Mouse (Mus musculus) E14TG2a.4 (cell line): ENCODE measurements at regions not wholly inside any gene's neighbourhood (a gene's known extent, or its start where the extent isn't known, plus 50 kb on each side); places are given as distances from the start of the nearest gene placed in this dataset.
A peak's percentile ranks its signal among the peaks of the same experiment; 100 is the strongest.

ENCODE experiments used
- H3K27me3 ChIP-seq: 2 replicates; pipeline ENCODE4 v1.6.1; 2014; ENCODE audit warnings: low read length, control low read depth; ENCODE audit not compliant: insufficient read depth
- H3K36me3 ChIP-seq: 2 replicates; pipeline ENCODE4 v1.6.1; 2014; ENCODE audit warnings: low read length, control low read depth; ENCODE audit not compliant: insufficient read depth
- H3K4me1 ChIP-seq: replicated peaks from 2 replicates; pipeline ENCODE4 v1.6.1; 2014; ENCODE audit warnings: low read depth, low read length, control low read depth
- H3K4me3 ChIP-seq: replicated peaks from 2 replicates; pipeline ENCODE4 v1.5.1; 2014; ENCODE audit warnings: mild to moderate bottlenecking, low read length
- H3K9me3 ChIP-seq: 2 replicates; pipeline ENCODE4 v1.6.1; 2014; ENCODE audit warnings: low read length, control low read depth
- CTCF ChIP-seq: conservative IDR thresholded peaks from 2 replicates; pipeline ENCODE4 v1.5.1; 2014; ENCODE audit warnings: low read length
- NANOG ChIP-seq: IDR thresholded peaks from 2 replicates; pipeline ENCODE4 v1.6.1; 2014; ENCODE audit warnings: borderline replicate concordance, low read length, mixed read lengths
- POU5F1 ChIP-seq: IDR thresholded peaks from 2 replicates; pipeline ENCODE4 v1.6.1; 2014; ENCODE audit warnings: low read length, borderline replicate concordance

DNA sequence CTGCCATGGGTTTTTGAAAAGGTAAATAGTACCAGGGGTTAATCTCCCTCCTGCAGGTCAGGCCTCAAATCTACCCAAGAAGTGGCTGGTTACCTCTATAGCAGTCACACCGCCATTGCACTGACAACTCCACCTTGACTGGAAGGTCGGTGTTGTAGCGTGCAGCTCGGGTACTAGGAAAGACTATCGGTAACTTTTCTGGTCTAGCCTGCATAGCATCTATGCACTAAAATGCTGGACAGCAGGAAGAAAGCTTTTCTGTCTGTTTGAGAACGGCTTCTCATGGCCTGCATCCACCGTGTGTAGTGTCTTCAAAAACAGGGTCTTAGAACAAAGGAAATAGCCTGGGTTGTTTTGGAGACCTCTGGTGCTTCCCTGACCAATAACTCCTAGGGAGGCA is 88.8 kb downstream of the Bms1 start:
- Histone ChIP-seq H3K27me3 (0 out of 2 replicates have a peak, but pooled peaks cover 1% of the 10 kb centered on the region), H3K9me3 (0 out of 2 replicates have a peak, but pooled peaks cover 4% of the 10 kb centered on the region), H3K4me3 (no peak overlapping the region), H3K36me3 (no peaks in the 10 kb centered on the region), H3K4me1 (no peaks in the 10 kb centered on the region)
- no peak for TF ChIP-seq CTCF
- no peak for TF ChIP-seq NANOG
- no peak for TF ChIP-seq POU5F1

DNA sequence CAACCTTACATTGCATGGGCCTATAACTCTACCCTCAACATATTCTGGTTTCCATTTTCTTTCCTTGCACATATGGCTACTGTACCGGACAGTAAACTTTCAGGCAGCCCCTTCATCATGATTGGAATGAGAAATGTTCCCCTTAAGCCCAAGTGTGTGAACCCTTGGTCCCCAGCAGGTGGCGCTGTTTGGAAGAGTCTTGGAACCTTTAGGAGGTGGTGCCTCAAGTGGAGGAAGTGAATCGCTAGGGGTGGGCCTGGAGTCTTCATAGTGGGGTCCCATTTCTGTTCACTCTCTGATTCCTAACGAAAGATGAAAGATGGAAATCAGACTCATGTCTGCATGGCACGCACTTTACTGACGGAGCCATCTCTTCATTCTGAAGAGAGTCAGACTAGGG is 91.8 kb downstream of the Bms1 start:
- Histone ChIP-seq H3K27me3 (peaks cover 4% of the 10 kb centered on the region; the same call in 1 of the 2 replicates), H3K9me3 (0 out of 2 replicates have a peak, but pooled peaks cover 4% of the 10 kb centered on the region), H3K4me3 (no peak overlapping the region), H3K36me3 (no peaks in the 10 kb centered on the region), H3K4me1 (no peaks in the 10 kb centered on the region)
- TF ChIP-seq POU5F1 (no peak), CTCF (peak; percentile 87), NANOG (no peak)

DNA sequence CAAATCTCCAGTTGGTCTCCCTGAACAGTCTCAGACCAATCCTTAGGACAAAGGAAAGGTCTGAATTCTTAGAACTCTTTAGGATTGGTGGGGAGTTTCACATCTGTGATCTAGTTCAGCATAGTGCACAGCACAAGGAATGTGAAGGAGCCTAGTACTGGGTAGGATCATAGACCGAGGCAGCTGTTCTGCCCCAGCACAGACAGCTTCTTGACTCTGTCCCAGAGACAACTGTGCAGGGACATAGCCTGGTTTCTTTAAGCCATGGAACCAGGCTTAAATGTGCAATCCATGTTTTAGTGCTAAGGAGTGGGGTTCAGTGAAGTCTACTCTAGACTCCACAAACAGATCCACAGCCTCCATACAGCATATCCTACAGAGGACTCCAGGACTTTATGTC is 93.6 kb downstream of the Bms1 start:
- Histone ChIP-seq H3K27me3 (peaks cover 4% of the 10 kb centered on the region; the same call in 1 of the 2 replicates), H3K9me3 (0 out of 2 replicates have a peak, but pooled peaks cover 4% of the 10 kb centered on the region)
- TF ChIP-seq POU5F1, result no peak
- no peak for TF ChIP-seq NANOG

DNA sequence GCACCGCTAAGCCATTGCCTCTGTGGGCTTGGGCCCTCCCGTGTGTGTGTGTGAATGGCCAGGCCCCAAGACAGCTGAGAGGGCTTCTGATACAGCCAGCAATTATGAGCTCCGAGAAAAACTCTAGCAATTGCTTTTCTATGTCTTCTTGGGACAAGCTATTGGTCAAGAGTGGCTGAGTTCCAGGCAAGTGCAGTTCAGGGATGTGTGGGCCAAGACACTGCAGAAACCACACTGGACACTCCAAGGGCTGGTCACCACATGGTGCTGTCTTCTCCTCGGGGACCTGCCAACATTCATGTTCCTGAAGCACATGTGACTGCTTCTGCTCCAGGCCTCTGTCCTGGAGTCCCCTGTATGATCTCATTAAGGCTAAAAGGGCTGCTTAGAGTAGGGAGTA is 94.7 kb downstream of the Bms1 start:
- no peaks in the 10 kb centered on the region for H3K4me1 ChIP-seq
- peaks cover 4% of the 10 kb centered on the region; the same call in 1 of the 2 replicates for H3K27me3 ChIP-seq
- TF ChIP-seq CTCF (no peak), NANOG (no peak), POU5F1 (no peak)
- no peaks in the 10 kb centered on the region for H3K9me3 ChIP-seq
- no peaks in the 10 kb centered on the region for H3K36me3 ChIP-seq
- H3K4me3 ChIP-seq, result no peak overlapping the region

More for the DNA sequence above, 93.6 kb downstream of the Bms1 start:
- Histone ChIP-seq H3K36me3 (no peaks in the 10 kb centered on the region), H3K4me3 (no peak overlapping the region), H3K4me1 (no peaks in the 10 kb centered on the region)

DNA sequence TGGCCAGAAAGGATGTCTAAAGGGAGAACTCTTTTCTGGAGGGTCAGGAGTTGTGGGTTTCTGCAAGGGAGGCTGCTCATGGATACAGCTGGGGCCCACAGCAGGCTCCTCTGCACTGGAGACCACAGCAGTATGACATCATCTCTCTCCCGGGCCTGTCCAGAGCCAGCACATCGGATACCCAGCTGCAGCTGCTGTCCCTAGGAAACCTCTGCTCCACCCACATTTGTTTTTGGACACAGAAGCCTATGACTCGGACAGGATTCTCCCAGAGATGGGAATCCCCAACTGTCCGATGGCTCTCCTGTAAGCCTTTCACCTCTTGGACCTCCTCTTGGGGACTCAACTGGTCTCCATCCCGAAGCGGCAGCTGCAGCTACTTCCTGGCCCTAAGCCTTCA is 96.2 kb downstream of the Bms1 start:
- TF ChIP-seq CTCF (no peak), NANOG (no peak), POU5F1 (no peak)
- Histone ChIP-seq H3K27me3 (peaks cover 4% of the 10 kb centered on the region; the same call in 1 of the 2 replicates), H3K9me3 (no peaks in the 10 kb centered on the region), H3K4me3 (no peak overlapping the region), H3K4me1 (no peaks in the 10 kb centered on the region), H3K36me3 (no peaks in the 10 kb centered on the region)

DNA sequence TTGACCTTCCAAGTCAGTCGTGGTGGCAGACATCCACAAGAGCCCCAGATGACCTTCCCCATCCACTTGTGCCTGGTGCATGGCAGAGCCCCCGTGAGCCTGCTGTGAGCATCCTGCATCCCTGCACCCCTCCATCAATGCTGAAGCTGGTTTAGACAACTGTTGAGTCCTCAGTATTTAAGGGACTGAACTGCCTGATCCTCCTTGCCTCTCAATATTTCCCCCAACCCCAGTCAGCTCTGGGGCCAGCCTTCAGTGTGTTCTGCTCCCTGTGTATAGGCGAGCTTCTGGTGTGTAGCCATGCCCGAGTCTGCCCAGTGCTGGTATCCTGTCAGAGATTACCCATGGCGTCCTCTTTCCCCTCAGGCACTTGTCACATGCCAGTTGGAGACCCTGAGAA is 96.6 kb downstream of the Bms1 start:
- H3K9me3 ChIP-seq, result no peaks in the 10 kb centered on the region
- H3K36me3 ChIP-seq, result no peaks in the 10 kb centered on the region
- H3K27me3 ChIP-seq, result peaks cover 4% of the 10 kb centered on the region; the same call in 1 of the 2 replicates
- no peak for TF ChIP-seq NANOG
- TF ChIP-seq CTCF, result no peak
- no peak for TF ChIP-seq POU5F1
- no peaks in the 10 kb centered on the region for H3K4me1 ChIP-seq
- no peak overlapping the region for H3K4me3 ChIP-seq

DNA sequence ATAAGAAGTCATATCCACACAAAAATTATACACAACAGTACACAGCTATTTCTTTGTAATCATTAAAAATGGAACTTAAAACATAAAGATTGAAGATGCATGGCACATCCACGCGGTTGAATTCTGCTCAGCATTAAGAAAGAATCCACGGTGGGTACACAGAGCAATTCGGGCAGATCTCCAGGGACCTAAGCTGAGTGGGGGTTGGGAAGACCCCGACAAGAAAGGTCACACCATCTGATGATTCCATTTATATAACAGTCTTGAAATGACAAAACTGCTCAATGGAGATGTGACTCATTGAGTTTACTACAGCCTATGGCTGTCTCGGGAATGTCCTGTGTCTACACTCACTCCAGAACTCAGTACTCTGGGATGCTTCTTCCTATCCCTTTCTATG is 97.2 kb downstream of the Bms1 start:
- H3K36me3 ChIP-seq, result no peaks in the 10 kb centered on the region
- H3K4me3 ChIP-seq, result no peak overlapping the region
- no peaks in the 10 kb centered on the region for H3K4me1 ChIP-seq
- H3K27me3 ChIP-seq, result peaks cover 4% of the 10 kb centered on the region; the same call in 1 of the 2 replicates
- H3K9me3 ChIP-seq, result no peaks in the 10 kb centered on the region
- TF ChIP-seq CTCF, result no peak
- TF ChIP-seq POU5F1, result no peak
- no peak for TF ChIP-seq NANOG

DNA sequence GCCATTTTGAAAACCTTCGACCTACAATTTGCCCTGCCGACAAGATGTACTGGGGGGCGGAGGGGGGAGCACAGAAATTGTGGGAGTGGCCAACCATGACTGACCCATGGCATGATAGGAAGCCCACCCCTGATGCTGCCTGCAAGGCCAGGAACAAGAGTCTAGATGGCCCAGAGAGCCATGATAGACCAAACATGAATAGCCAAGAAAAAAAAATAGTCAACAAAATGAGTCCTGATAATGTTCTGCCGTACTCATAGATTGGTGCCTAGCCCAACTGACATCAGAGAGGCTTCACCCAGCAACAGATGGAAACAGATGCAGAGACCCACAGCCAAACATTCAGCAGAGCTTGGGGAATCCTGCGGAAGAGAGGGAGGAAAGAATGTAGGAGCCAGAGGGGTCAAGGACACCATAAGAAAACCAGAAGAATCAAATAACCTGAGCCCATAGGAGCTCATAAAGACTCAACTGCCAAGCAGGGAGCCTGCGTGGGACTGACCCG is 99.2 kb downstream of the Bms1 start:
- H3K4me1 ChIP-seq, result peaks cover 9% of the 10 kb centered on the region
- H3K9me3 ChIP-seq, result no peaks in the 10 kb centered on the region
- TF ChIP-seq CTCF, result no peak
- no peak for TF ChIP-seq POU5F1
- TF ChIP-seq NANOG, result no peak

DNA sequence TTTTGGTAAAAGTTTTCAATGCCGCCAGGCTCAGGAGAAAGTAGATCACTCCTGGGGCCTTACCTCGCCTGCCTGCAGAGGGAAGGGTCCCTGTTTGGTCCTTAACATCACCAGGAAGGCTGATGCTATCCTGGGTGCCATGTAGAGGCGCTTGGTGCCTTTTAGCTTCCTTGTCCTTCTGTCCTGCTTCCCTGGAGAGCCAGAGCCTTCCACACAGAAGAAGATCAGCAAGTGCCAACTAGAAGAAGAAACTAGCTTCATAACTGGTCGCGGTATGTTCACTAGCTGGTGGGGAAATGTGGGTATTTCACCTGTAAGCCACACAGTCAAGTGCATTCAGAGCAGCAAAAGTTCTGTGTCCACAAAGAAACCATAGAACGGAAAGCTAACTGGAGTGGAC is 103.4 kb downstream of the Bms1 start:
- H3K36me3 ChIP-seq, result no peaks in the 10 kb centered on the region
- H3K4me1 ChIP-seq, result peaks cover 16% of the 10 kb centered on the region
- no peak overlapping the region for H3K4me3 ChIP-seq
- peaks cover 20% of the 10 kb centered on the region for H3K27me3 ChIP-seq
- TF ChIP-seq NANOG, result no peak
- TF ChIP-seq POU5F1, result no peak
- TF ChIP-seq CTCF, result no peak
- H3K9me3 ChIP-seq, result no peaks in the 10 kb centered on the region

More for the DNA sequence above, 99.2 kb downstream of the Bms1 start:
- H3K27me3 ChIP-seq, result peaks cover 19% of the 10 kb centered on the region
- H3K36me3 ChIP-seq, result no peaks in the 10 kb centered on the region
- no peak overlapping the region for H3K4me3 ChIP-seq

DNA sequence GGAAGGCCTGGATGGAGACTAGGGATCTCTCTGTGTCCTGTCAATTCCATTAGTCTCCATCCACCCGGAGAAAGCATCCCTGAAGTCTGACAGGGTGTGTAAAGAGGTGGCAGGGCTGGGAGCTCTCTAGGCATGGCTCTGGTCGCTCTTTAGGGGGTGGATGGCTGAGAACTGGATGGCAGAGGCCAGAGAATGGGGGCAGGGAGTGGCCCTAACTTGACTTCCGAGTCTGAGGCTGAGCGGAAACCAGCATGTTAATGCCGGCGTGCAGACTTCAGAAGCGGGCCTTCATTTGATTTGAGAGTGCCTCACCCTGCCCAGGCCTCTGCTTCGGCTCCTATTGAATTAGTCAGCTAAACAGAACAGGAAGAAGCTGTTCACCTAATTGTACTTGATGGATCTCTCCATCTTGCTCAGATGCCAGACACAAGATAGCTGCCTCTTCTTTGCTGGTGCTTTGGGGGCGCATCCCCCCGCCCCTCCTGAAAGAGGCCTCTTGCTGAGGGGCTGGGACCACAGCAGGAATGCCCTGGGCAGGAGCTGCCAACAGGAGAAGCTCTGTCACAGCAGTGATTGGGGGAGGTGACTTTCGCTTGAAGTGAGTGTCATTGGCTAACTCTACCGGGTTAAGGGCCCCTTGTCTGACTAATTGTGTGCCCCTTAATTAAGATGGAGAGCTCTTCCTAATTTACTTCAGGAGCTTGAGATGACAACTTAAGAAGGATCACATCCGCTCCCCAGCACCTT is 104.2 kb downstream of the Bms1 start:
- Histone ChIP-seq H3K36me3 (no peaks in the 10 kb centered on the region), H3K4me1 (peaks cover 16% of the 10 kb centered on the region), H3K9me3 (no peaks in the 10 kb centered on the region), H3K4me3 (0 out of 2 replicates have a peak overlapping the region, but pooled peaks have one; percentile 4), H3K27me3 (peaks cover 20% of the 10 kb centered on the region)
- TF ChIP-seq POU5F1 (no peak), CTCF (no peak), NANOG (no peak)
